Mouse (Mus musculus) left cerebral cortex, postnatal 10 days (tissue): ENCODE data around the gene Gm6351. TPM values are rescaled to one million over a fixed set of nuclear protein-coding genes. Genes with fewer than 3 reads are reported as not detected.
"Not testable (repeated sequence)": the region's sequence is repeated elsewhere in the genome, so short reads cannot be mapped to it uniquely, and the experiment has no call there.

Experiments used
- DNase-seq, 2 experiments: peaks; one replicate each; pipeline ENCODE4 v3.0.0; 2021 to 2022; ENCODE audit warnings: low spot score in 2 of 2, mixed read lengths in 1 of 2; ENCODE audit errors: extremely low spot score in 1 of 2
- intact Hi-C: fragments of 180-260 bp; cut with DNase I; formaldehyde crosslinking; loops from one replicate; pipeline ENCODE4 v1.15.1; 2025
- total RNA-seq, 2 experiments: library from RNA; stranded (reverse); gene quantifications; 2 replicates each; pipeline ENCODE4 v1.2.3; 2021

Gm6351 gene
- total RNA-seq: not detected

- DNase-seq, intact Hi-C loops: not testable (repeated sequence)
Observed at GRCm38 (mm10) chr5:94076085-94076484, at the start of gene Gm6351. TSS of gene Gm6351 (plus strand) at chr5:94076385.

GRCm38 (mm10) chr5:94070445-94070844 lies 5.7 kb upstream of the Gm6351 start, which contains the start of gene BC061212:
TSS of gene BC061212 (minus strand) at chr5:94070545.
- intact Hi-C loops, DNase-seq: not testable (repeated sequence)

Other genes with a start within 250 kb of the Gm6351 start
- gene Gm7792, start 232.6 kb upstream of the Gm6351 start, total RNA-seq: not detected
- not detected for gene Gm16429, start 147.3 kb upstream of the Gm6351 start, total RNA-seq
- not detected for gene BC061212, start 5.8 kb upstream of the Gm6351 start, total RNA-seq
- gene Gm3106, start 141.6 kb downstream of the Gm6351 start, total RNA-seq: not detected
- gene A430089I19Rik, start 230.4 kb downstream of the Gm6351 start, total RNA-seq: not detected
- not detected for gene Gm6502, start 238.1 kb downstream of the Gm6351 start, total RNA-seq